Mouse (Mus musculus) CH12.LX (cell line): ENCODE data around the gene Itga9. TPM values are rescaled to one million over a fixed set of nuclear protein-coding genes. Genes with fewer than 3 reads are reported as not detected.

Experiments
- DNase-seq: peaks from one replicate; pipeline ENCODE4 v3.0.0-alpha.2; 2013; ENCODE audit errors: extremely low read depth
- H3K27ac ChIP-seq: 2 replicates; pipeline ENCODE4 v1.5.1; 2012; ENCODE audit warnings: low read depth, mild to moderate bottlenecking, control low read depth, moderate library complexity; ENCODE audit not compliant: insufficient read depth
- H3K27me3 ChIP-seq: replicated peaks from 2 replicates; pipeline ENCODE3; 2012; ENCODE audit warnings: inconsistent platforms
- H3K36me3 ChIP-seq, 2 experiments: replicated peaks in 1 of 2; 2 replicates each; pipeline versions ENCODE3 to v1.6.1; 2012; ENCODE audit warnings: inconsistent platforms in 1 of 2, low read length in 1 of 2, mild to moderate bottlenecking in 1 of 2, mixed read lengths in 1 of 2, moderate library complexity in 1 of 2; ENCODE audit not compliant: control insufficient read depth in 1 of 2, insufficient read depth in 1 of 2
- H3K4me1 ChIP-seq, 2 experiments: 2 replicates each; pipeline ENCODE4 v1.6.1; 2012; ENCODE audit warnings: inconsistent platforms in 1 of 2, moderate library complexity in 1 of 2; ENCODE audit not compliant: insufficient read depth in 2 of 2, control insufficient read depth in 1 of 2
- H3K4me2 ChIP-seq: 2 replicates; pipeline ENCODE4 v1.6.1; 2012; ENCODE audit warnings: low read depth, mild to moderate bottlenecking, control low read depth; ENCODE audit not compliant: poor library complexity, insufficient read depth, severe bottlenecking
- H3K4me3 ChIP-seq, 3 experiments: fragments of 150-350 bp in 1 of 3; sonication (generic) in 1 of 3; replicated peaks in 1 of 3; 2 replicates each; pipeline versions ENCODE3 to v1.5.1; 2011 to 2012; ENCODE audit warnings: low read depth in 2 of 3, low read length in 2 of 3, mild to moderate bottlenecking in 2 of 3, moderate library complexity in 2 of 3, control low read depth in 1 of 3, improper control_type of control experiment in 1 of 3, inconsistent platforms in 1 of 3, mixed read lengths in 1 of 3; ENCODE audit not compliant: poor library complexity in 1 of 3
- H3K79me2 ChIP-seq: replicated peaks from 2 replicates; pipeline ENCODE4 v1.6.1; 2012; ENCODE audit warnings: mild to moderate bottlenecking, moderate library complexity; ENCODE audit not compliant: control insufficient read depth, poor library complexity, insufficient read depth, severe bottlenecking; ENCODE audit errors: extremely low read depth
- H3K9ac ChIP-seq: 2 replicates; pipeline ENCODE4 v1.6.1; 2012; ENCODE audit warnings: low read depth, mild to moderate bottlenecking, control low read depth, moderate library complexity; ENCODE audit not compliant: insufficient read depth
- H3K9me3 ChIP-seq: replicated peaks from 2 replicates; pipeline ENCODE3; 2012; ENCODE audit warnings: low read length, inconsistent platforms, mixed read lengths
- CHD1 ChIP-seq: IDR thresholded peaks from 2 replicates; pipeline ENCODE4 v1.6.1; 2012; ENCODE audit warnings: low read depth, low read length, improper control_type of control experiment, inconsistent platforms
- CHD2 ChIP-seq: IDR thresholded peaks from 2 replicates; pipeline ENCODE4 v1.6.1; 2011; ENCODE audit warnings: low read length, improper control_type of control experiment
- CTCF ChIP-seq, 2 experiments: IDR thresholded peaks in 1 of 2; conservative IDR thresholded peaks in 1 of 2; 2 replicates each; pipeline ENCODE4 v1.5.1; 2011 to 2012; ENCODE audit warnings: low read depth in 2 of 2, low read length in 2 of 2, improper control_type of control experiment in 1 of 2, inconsistent platforms in 1 of 2, mild to moderate bottlenecking in 1 of 2, moderate library complexity in 1 of 2
- E2F4 ChIP-seq: IDR thresholded peaks from 2 replicates; pipeline ENCODE4 v1.6.1; 2011; ENCODE audit warnings: low read depth, low read length, improper control_type of control experiment; ENCODE audit not compliant: insufficient replicate concordance
- EP300 ChIP-seq: IDR thresholded peaks from 2 replicates; pipeline ENCODE4 v1.6.1; 2011; ENCODE audit warnings: low read length, improper control_type of control experiment
- GABPA ChIP-seq: IDR thresholded peaks from 2 replicates; pipeline ENCODE4 v1.6.1; 2012; ENCODE audit warnings: low read depth, low read length, improper control_type of control experiment, inconsistent platforms; ENCODE audit not compliant: insufficient replicate concordance
- JUND ChIP-seq: conservative IDR thresholded peaks from 2 replicates; pipeline ENCODE4 v1.6.1; 2011; ENCODE audit warnings: low read depth, low read length, improper control_type of control experiment
- KAT2A ChIP-seq: IDR thresholded peaks from 2 replicates; pipeline ENCODE4 v1.6.1; 2012; ENCODE audit warnings: low read length, improper control_type of control experiment, inconsistent platforms; ENCODE audit not compliant: insufficient replicate concordance
- MAFK ChIP-seq: IDR thresholded peaks from 2 replicates; pipeline ENCODE4 v1.6.1; 2011; ENCODE audit warnings: low read length, improper control_type of control experiment; ENCODE audit not compliant: insufficient replicate concordance
- MAZ ChIP-seq: IDR thresholded peaks from 2 replicates; pipeline ENCODE4 v1.6.1; 2012; ENCODE audit warnings: low read depth, mild to moderate bottlenecking, inconsistent platforms, low read length, improper control_type of control experiment, moderate library complexity
- MEF2A ChIP-seq: IDR thresholded peaks from 2 replicates; pipeline ENCODE4 v1.6.1; 2014; ENCODE audit warnings: low read depth, mild to moderate bottlenecking, inconsistent platforms, low read length, improper control_type of control experiment, borderline replicate concordance
- MYC ChIP-seq: IDR thresholded peaks from 2 replicates; pipeline ENCODE4 v1.6.1; 2011; ENCODE audit warnings: low read depth, mild to moderate bottlenecking, improper control_type of control experiment, low read length
- PAX5 ChIP-seq: IDR thresholded peaks from 2 replicates; pipeline ENCODE4 v1.6.1; 2012; ENCODE audit warnings: low read length, inconsistent platforms, mixed read lengths
- POLR2AphosphoS2 ChIP-seq: IDR thresholded peaks from 2 replicates; pipeline ENCODE4 v1.6.1; 2011; ENCODE audit warnings: low read depth, low read length, improper control_type of control experiment
- RAD21 ChIP-seq: IDR thresholded peaks from 2 replicates; pipeline ENCODE4 v1.6.1; 2011; ENCODE audit warnings: low read depth, mild to moderate bottlenecking, low read length, improper control_type of control experiment, moderate library complexity
- USF1 ChIP-seq: IDR thresholded peaks from 2 replicates; pipeline ENCODE4 v1.6.1; 2014; ENCODE audit warnings: low read depth, mild to moderate bottlenecking, inconsistent platforms, low read length, improper control_type of control experiment
- ZC3H11A ChIP-seq: IDR thresholded peaks from 2 replicates; pipeline ENCODE4 v1.6.1; 2012; ENCODE audit warnings: low read depth, mild to moderate bottlenecking, inconsistent platforms, low read length, improper control_type of control experiment
- ZNF384 ChIP-seq: IDR thresholded peaks from 2 replicates; pipeline ENCODE4 v1.6.1; 2012; ENCODE audit warnings: low read depth, low read length, improper control_type of control experiment, inconsistent platforms
- dilution Hi-C: fragments of 300-500 bp; cut with MboI; formaldehyde crosslinking; loops from 2 replicates; pipeline ENCODE4 v1.14.3; 2020; ENCODE audit warnings: low sequenced_read_pairs; ENCODE audit not compliant: extremely low pct_unique_long_range_greater_than_20kb, extremely low pct_ligation_motif_present
- in situ Hi-C: fragments of 300-500 bp; cut with MboI; formaldehyde crosslinking; loops from 3 replicates; pipeline ENCODE4 v1.14.3; 2019; ENCODE audit warnings: low sequenced_read_pairs, low pct_ligation_motif_present, low pct_unique_long_range_greater_than_20kb, mixed read lengths
- polyA plus RNA-seq: library from polyadenylated mRNA; unstranded; fragments of >175 nt; gene quantifications from 2 replicates; pipeline ENCODE4 v1.2.1, GENCODE M21; 2012; ENCODE audit warnings: low read depth; ENCODE audit not compliant: insufficient read length
- total RNA-seq, 2 experiments: library from RNA; depleted of rRNA; stranded (reverse); fragments of 300-350 nt in 1 of 2; fragments of >200 nt in 1 of 2; gene quantifications; 2 replicates each; pipeline ENCODE4 v1.2.3; 2012 to 2014

Itga9 gene
- total and polyA plus RNA-seq, 3 experiments, result 0.19 TPM; not detected in 2

DNA sequence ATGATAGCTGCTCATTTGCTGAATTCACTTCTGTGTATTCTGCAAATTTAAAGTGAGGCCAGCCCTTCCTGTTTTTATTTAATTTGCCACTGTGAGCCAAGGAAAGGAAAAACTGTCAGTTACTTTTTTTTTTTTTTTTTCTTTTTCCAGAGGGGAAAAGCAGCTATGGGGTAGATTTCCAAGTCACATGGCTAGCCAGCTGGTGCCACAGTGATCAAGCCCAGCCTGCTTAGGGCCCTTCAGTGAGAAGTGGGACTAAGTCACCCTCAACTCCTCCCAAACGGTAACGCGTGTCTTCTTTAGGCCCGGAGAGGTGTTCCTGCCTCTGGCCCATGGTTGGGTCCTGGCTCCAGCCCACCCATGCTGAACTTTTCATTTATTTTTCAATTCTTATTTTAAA, 156.7 kb downstream of the Itga9 start:
- dilution Hi-C loops (no loop called here), in situ Hi-C loops (no loop called here)
- H3K4me3 ChIP-seq, result no peak overlapping the region
- no peak overlapping the region for H3K4me2 ChIP-seq
- no peak overlapping the region for H3K27ac ChIP-seq
- H3K79me2 ChIP-seq, result no peaks in the 10 kb centered on the region
- no peak overlapping the region for H3K9ac ChIP-seq
- no peak for DNase-seq
- no peak for TF ChIP-seq ZNF384
- TF ChIP-seq MAFK, result no peak
- TF ChIP-seq CHD2, result no peak
- TF ChIP-seq CHD1, result no peak
- TF ChIP-seq E2F4, result no peak
- no peak for TF ChIP-seq JUND
- no peak for TF ChIP-seq PAX5
- TF ChIP-seq ZC3H11A, result no peak
- TF ChIP-seq GABPA, result no peak
- TF ChIP-seq MAZ, result no peak
- TF ChIP-seq POLR2AphosphoS2, result no peak
- TF ChIP-seq KAT2A, result no peak
- no peak for TF ChIP-seq MEF2A
- no peak for TF ChIP-seq RAD21
- TF ChIP-seq MYC, result no peak
- TF ChIP-seq CTCF (conservative IDR thresholded peaks at IDR 0.05 in 1 of 2, IDR thresholded peaks at IDR 0.05 in 1 of 2; ENCODE audit: low read depth in 2 of 2, low read length in 2 of 2), result no peak
- TF ChIP-seq USF1, result no peak
- H3K9me3 ChIP-seq, result peaks cover 4% of the 10 kb centered on the region
- H3K4me1 ChIP-seq, result peaks cover 0 to 6% of the 10 kb centered on the region in 2 experiments; a peak in 2 of 4 replicates
- no peaks in the 10 kb centered on the region for H3K27me3 ChIP-seq
- H3K36me3 ChIP-seq, result no peaks in the 10 kb centered on the region

DNA sequence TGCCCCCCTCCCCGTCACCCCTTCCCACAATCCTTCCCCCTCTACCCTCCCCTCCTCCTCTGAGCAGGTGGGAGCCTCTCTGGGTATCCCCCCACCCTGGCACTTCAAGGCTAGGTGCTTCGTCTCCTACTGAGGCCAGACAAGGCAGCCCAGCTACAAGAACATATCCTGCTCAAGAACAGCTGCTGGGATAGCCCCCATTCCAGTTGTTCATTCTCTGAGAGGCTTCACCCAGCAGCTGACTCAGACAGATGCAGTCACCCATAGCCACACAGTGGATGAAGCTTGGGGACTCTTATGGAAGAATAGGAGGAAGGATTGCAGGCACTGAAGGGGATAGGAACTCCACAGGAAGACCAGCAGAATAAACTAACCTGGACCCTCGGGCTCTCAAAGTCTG, 157.2 kb downstream of the Itga9 start:
- in situ Hi-C loops, result no loop called here
- Histone ChIP-seq H3K27me3 (no peaks in the 10 kb centered on the region), H3K79me2 (no peaks in the 10 kb centered on the region), H3K4me1 (peaks cover 0 to 6% of the 10 kb centered on the region in 2 experiments; a peak in 2 of 4 replicates), H3K4me3 (no peak overlapping the region), H3K9ac (no peak overlapping the region), H3K4me2 (no peak overlapping the region), H3K36me3 (no peaks in the 10 kb centered on the region), H3K27ac (no peak overlapping the region), H3K9me3 (peaks cover 4% of the 10 kb centered on the region)
- no peak for DNase-seq
- no peak for TF ChIP-seq USF1
- TF ChIP-seq EP300, result no peak
- dilution Hi-C loops, result no loop called here
